Mouse (Mus musculus) lung, embryonic 14.5 days (tissue): ENCODE measurements around the gene Tmem135. TPM values are rescaled to one million over a fixed set of nuclear protein-coding genes. Genes with fewer than 3 reads are reported as not detected.

ENCODE experiments used
- ATAC-seq: fragments of 200-750 bp; cut with Nextera tagmentation; 2 replicates; pipeline ENCODE4 v1.8.0; 2017; ENCODE audit warnings: mild to moderate bottlenecking, moderate TSS enrichment, moderate library complexity; ENCODE audit not compliant: insufficient read depth
- DNase-seq: peaks from one replicate; pipeline ENCODE4 v3.0.0-alpha.2; 2015
- H3K27ac ChIP-seq: fragments of 300-500 bp; sonication (generic); 2 replicates; pipeline ENCODE4 v1.5.1; 2014; ENCODE audit warnings: low read depth, mild to moderate bottlenecking, moderate library complexity
- H3K27me3 ChIP-seq: fragments of 300-500 bp; sonication (generic); 2 replicates; pipeline ENCODE4 v1.6.1; 2014; ENCODE audit warnings: low read length, control low read depth; ENCODE audit not compliant: insufficient read depth
- H3K36me3 ChIP-seq: fragments of 300-500 bp; sonication (generic); 2 replicates; pipeline ENCODE4 v1.6.1; 2014; ENCODE audit warnings: control low read depth; ENCODE audit not compliant: insufficient read depth
- H3K4me1 ChIP-seq: fragments of 300-500 bp; sonication (generic); 2 replicates; pipeline ENCODE4 v1.6.1; 2014; ENCODE audit warnings: antibody characterized with exemption, control low read depth; ENCODE audit not compliant: insufficient read depth
- H3K4me2 ChIP-seq: fragments of 300-500 bp; sonication (generic); 2 replicates; pipeline ENCODE4 v1.6.1; 2014; ENCODE audit warnings: mild to moderate bottlenecking
- H3K4me3 ChIP-seq: fragments of 300-500 bp; sonication (generic); 2 replicates; pipeline ENCODE4 v1.5.1; 2014; ENCODE audit warnings: low read depth, low read length
- H3K9ac ChIP-seq: fragments of 300-500 bp; sonication (generic); 2 replicates; pipeline ENCODE4 v1.6.1; 2014
- H3K9me3 ChIP-seq: fragments of 300-500 bp; sonication (generic); 2 replicates; pipeline ENCODE4 v1.6.1; 2016; ENCODE audit warnings: low read depth, low read length, control low read depth
- CTCF ChIP-seq: IDR thresholded peaks from 2 replicates; pipeline ENCODE4 v1.5.1; 2016; ENCODE audit warnings: antibody characterized with exemption, low read depth
- WGBS: fragments of 180-500 bp; shearing (Covaris S2); extraction: QIAGEN DNeasy Blood & Tissue Kit; methylation state at CpG from one replicate; pipeline ENCODE4 v1.1.7; 2014; 5-methylcytosine and 5-hydroxymethylcytosine counted together
- polyA plus RNA-seq: library from polyadenylated mRNA; unstranded; fragments of >200 nt; fragmentation: Nextera tagmentation; extraction: Ambion mirVana; gene quantifications from 2 replicates; pipeline ENCODE4 v1.2.1, GENCODE M21; 2014

The Tmem135 gene
- polyA plus RNA-seq, 1 experiment from 2014 or later: 22.9 TPM

GRCm38 (mm10) chr7:89251880-89252453 is 152.1 kb downstream of the Tmem135 start:
- Histone ChIP-seq H3K4me1 (0 out of 2 replicates have a peak, but pooled peaks cover 5% of the 10 kb centered on the region), H3K27me3 (no peaks in the 10 kb centered on the region), H3K27ac (no peak overlapping the region), H3K9ac (no peak overlapping the region), H3K4me2 (no peak overlapping the region), H3K4me3 (no peak overlapping the region), H3K9me3 (no peaks in the 10 kb centered on the region), H3K36me3 (no peaks in the 10 kb centered on the region)
- ATAC-seq (peak; percentile 89), DNase-seq (peak; percentile 75)
- WGBS: 37% methylated on average over 4 of the region's 4 CpGs
- no peak for TF ChIP-seq CTCF

DNA sequence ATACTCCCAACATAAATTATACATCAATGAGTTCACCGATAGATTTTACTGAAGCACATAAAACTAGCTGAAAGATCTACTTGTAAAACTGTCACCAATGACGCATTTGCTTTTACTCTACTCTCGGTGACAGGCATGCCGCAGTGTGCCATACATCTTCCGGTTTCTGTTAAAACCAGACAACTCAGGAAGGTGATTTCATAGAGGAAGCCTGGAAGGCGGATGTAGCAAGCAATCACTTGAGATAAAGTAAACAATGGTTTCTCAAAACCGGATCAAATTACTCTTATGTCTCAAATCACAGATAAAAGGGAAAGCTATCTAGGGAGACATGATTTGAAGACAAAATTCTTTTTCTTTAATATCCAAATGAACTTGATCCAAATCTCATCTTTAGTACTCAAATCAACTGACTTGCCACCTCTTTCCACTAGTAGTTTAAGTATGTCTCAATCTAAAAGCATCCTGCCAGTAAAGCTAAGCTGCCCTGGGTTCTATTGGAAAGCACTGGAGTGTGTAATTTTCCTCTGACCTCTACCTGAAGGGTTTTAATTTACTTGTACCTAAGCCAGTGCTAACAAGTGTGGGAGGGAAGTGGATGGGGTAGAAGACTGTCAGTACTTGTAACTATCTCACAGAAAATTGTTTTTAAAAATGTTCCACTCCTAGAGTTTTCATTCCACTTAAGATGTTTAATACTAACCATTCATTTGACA is 155.7 kb downstream of the Tmem135 start:
- WGBS: 12% methylated on average over 7 of the region's 7 CpGs
- H3K27ac ChIP-seq: 0 out of 2 replicates have a peak overlapping the region, but pooled peaks have one; percentile 38
- peak; percentile 76 for DNase-seq
- H3K27me3 ChIP-seq: no peaks in the 10 kb centered on the region
- no peak overlapping the region for H3K4me2 ChIP-seq
- H3K9me3 ChIP-seq: no peaks in the 10 kb centered on the region
- TF ChIP-seq CTCF: no peak
- 0 out of 2 replicates have a peak, but pooled peaks have one; percentile 44 for ATAC-seq
- H3K9ac ChIP-seq: no peak overlapping the region
- H3K4me3 ChIP-seq: no peak overlapping the region
- 0 out of 2 replicates have a peak, but pooled peaks cover 5% of the 10 kb centered on the region for H3K4me1 ChIP-seq
- H3K36me3 ChIP-seq: no peaks in the 10 kb centered on the region

DNA sequence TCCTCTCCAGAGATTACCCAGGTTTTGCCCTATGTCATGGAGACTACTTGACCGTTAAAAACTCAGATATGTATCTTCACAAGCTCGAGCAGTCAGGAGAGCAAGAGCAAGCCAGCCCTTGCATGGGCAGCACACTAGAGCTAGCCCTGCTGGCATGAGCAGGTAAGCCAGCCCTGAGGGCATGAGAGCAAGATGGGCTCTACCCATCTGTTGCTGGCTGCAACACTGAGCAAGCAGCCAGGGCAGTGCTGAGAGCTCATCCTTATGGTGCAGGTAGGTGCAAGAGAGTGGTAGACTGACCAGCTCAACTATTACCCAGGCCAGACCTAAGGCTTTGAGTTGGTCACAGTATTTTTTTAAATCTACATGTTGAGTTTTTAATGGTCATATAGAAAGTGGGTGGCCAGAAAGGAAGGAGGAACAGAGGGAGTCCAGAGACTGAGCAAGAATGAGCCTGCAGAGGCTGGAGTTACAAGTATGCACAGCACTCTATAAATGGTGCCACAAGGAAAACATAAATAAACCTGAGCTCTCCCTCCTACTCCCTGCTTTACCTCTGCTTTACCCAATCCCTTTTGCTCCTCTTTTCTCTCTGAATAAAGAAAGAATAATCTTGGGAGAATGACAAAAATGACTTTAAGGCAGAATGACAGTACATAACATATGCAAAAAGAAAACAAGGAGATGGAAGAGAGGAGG is 156.9 kb downstream of the Tmem135 start:
- H3K27ac ChIP-seq: no peak overlapping the region
- no peak overlapping the region for H3K4me2 ChIP-seq
- DNase-seq: no peak
- 90% methylated on average over 2 of the region's 2 CpGs for WGBS
- ATAC-seq: no peak
- no peak for TF ChIP-seq CTCF
- H3K36me3 ChIP-seq: no peaks in the 10 kb centered on the region
- no peak overlapping the region for H3K9ac ChIP-seq
- H3K27me3 ChIP-seq: no peaks in the 10 kb centered on the region
- H3K4me1 ChIP-seq: 0 out of 2 replicates have a peak, but pooled peaks cover 5% of the 10 kb centered on the region
- H3K4me3 ChIP-seq: no peak overlapping the region
- no peaks in the 10 kb centered on the region for H3K9me3 ChIP-seq

DNA sequence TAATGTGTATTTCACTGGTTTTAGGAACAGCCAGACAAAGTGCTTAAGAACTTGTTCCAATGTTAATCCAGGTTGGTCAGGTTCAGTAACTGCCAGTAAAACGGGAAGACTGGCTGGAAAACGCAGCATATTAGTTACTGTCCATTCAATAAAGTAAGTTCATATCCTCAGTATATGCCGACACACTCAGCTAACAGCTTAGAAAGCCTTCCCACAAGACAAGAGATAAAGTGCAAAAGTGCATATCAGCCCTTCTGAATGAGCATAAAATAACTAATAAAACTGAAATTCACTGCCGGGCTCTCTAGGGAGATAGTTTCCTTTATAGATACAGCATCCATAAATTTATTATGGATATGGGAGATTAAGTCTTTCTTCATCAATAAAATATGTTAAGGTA is 161.5 kb downstream of the Tmem135 start:
- Histone ChIP-seq H3K27me3 (no peaks in the 10 kb centered on the region), H3K9me3 (no peaks in the 10 kb centered on the region), H3K27ac (no peak overlapping the region), H3K9ac (no peak overlapping the region), H3K4me3 (no peak overlapping the region), H3K36me3 (no peaks in the 10 kb centered on the region), H3K4me2 (no peak overlapping the region), H3K4me1 (no peaks in the 10 kb centered on the region)
- TF ChIP-seq CTCF: no peak
- WGBS: 79% methylated on average over 4 of the region's 4 CpGs
- ATAC-seq: no peak
- no peak for DNase-seq

DNA sequence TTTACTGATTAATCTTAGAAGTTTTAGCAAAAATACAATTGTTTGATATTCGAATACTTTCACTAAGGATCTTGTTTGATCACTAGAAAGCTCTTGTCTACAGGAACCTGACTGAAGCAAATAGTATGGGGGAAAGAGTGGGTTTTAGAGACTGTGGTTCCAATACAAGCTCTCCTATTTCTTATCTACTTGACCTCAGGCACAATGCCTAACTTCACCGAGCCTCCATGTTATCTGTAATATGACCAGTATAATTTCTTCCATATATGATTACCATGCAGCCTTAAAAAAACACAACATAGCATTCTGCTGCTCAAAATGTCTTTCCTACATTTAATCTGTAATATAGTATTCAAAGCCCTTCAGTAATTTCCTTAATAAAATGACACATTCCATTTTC is 161.9 kb downstream of the Tmem135 start:
- Histone ChIP-seq H3K9me3 (no peaks in the 10 kb centered on the region), H3K36me3 (no peaks in the 10 kb centered on the region), H3K4me2 (no peak overlapping the region), H3K4me3 (no peak overlapping the region), H3K9ac (no peak overlapping the region), H3K27ac (no peak overlapping the region), H3K4me1 (no peaks in the 10 kb centered on the region), H3K27me3 (no peaks in the 10 kb centered on the region)
- 64% methylated on average over 2 of the region's 2 CpGs for WGBS
- DNase-seq (no peak), ATAC-seq (no peak)
- TF ChIP-seq CTCF: no peak

DNA sequence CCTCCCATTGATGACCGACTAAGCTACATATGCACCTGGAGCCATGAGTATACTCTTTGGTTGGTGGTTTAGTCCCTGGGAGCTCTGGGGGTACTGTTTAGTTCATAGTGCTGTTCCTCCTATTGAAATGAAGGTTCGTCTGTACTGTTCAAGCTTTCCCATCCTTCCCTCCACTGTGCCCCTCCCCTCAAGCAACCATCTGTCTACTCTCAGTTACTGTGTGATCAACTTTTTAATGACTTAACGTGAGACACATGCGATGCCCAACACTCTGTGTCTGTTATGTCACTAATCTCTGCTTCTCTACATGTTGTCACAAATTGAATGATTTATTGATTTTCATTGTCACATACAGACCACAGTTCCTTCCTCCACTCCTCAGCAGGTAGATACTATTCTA is 164.4 kb downstream of the Tmem135 start:
- Histone ChIP-seq H3K4me2 (no peak overlapping the region), H3K27me3 (no peaks in the 10 kb centered on the region), H3K4me3 (no peak overlapping the region), H3K4me1 (no peaks in the 10 kb centered on the region), H3K27ac (no peak overlapping the region), H3K36me3 (no peaks in the 10 kb centered on the region), H3K9me3 (no peaks in the 10 kb centered on the region), H3K9ac (no peak overlapping the region)
- WGBS: 78% methylated on average over 4 of the region's 4 CpGs
- no peak for TF ChIP-seq CTCF
- ATAC-seq: no peak
- no peak for DNase-seq

GRCm38 (mm10) chr7:89236592-89236991 is 167.4 kb downstream of the Tmem135 start:
- Histone ChIP-seq H3K9ac (no peak overlapping the region), H3K4me2 (no peak overlapping the region), H3K4me1 (no peaks in the 10 kb centered on the region), H3K9me3 (no peaks in the 10 kb centered on the region), H3K27me3 (no peaks in the 10 kb centered on the region), H3K4me3 (no peak overlapping the region), H3K27ac (no peak overlapping the region), H3K36me3 (no peaks in the 10 kb centered on the region)
- TF ChIP-seq CTCF: no peak
- ATAC-seq (no peak), DNase-seq (no peak)
- 76% methylated on average over 2 of the region's 2 CpGs for WGBS
